Mouse (Mus musculus): ENCODE results near the gene Med20. TPM values are rescaled to one million over a fixed set of nuclear protein-coding genes. Genes with fewer than 3 reads are reported as not detected.
A peak's percentile ranks its signal among the peaks of the same experiment; 100 is the strongest.
"Not testable (repeated sequence)": the region's sequence is repeated elsewhere in the genome, so short reads cannot be mapped to it uniquely, and the experiment has no call there.

Gene Med20
- polyA plus RNA-seq, 1 experiment from 2014 or later, result 41.2 TPM

GRCm38 (mm10) chr17:47654346-47654745, 43.0 kb downstream of the Med20 start:
- H3K4me2 ChIP-seq; ATAC-seq (ENCODE audit: low FRiP score); DNase-seq (ENCODE audit: low spot score, missing footprints); H3K4me3 ChIP-seq (ENCODE audit: low read depth, low read length); H3K9me3 ChIP-seq (ENCODE audit: control insufficient read depth, low read length); H3K9ac ChIP-seq (ENCODE audit: low read length); H3K4me1 ChIP-seq (ENCODE audit: control insufficient read depth, insufficient read depth, low read length); H3K27ac ChIP-seq (ENCODE audit: low read depth, low read length); H3K27me3 ChIP-seq (ENCODE audit: control insufficient read depth, insufficient read depth, low read length); H3K36me3 ChIP-seq (ENCODE audit: control insufficient read depth, insufficient read depth, low read length): not testable (repeated sequence)
- WGBS, result 94% methylated on average over 8 of the region's 8 CpGs

DNA sequence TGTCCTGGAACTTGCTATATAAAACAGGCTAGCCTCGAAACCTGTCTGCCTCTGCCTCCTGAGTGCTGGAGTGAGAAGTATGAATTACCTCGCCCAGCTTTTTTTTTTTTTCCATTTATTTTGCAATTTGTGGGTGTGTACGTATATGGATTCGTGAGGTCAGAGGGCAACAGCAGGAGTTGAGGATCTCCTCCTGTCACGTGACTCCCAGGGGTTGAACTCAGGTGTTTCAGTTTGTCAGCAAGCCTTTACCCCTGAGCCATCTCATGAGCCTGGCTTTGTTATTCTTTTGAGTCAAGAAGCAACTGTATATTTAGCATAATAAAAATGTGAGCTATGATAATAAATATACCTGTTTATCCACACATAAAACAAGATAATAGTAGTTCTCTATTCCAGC, 44.3 kb downstream of the Med20 start:
- ATAC-seq (ENCODE audit: low FRiP score), result no peak
- H3K4me1 ChIP-seq (ENCODE audit: control insufficient read depth, insufficient read depth, low read length), result peaks cover 4% of the 10 kb centered on the region; the same call in 1 of the 2 replicates
- no peak overlapping the region for H3K27ac ChIP-seq (ENCODE audit: low read depth, low read length)
- no peak overlapping the region for H3K4me3 ChIP-seq (ENCODE audit: low read depth, low read length)
- H3K4me2 ChIP-seq, result no peak overlapping the region
- H3K9ac ChIP-seq (ENCODE audit: low read length), result no peak overlapping the region
- no peaks in the 10 kb centered on the region for H3K36me3 ChIP-seq (ENCODE audit: control insufficient read depth, insufficient read depth, low read length)
- no peak for DNase-seq (ENCODE audit: low spot score, missing footprints)
- H3K27me3 ChIP-seq (ENCODE audit: control insufficient read depth, insufficient read depth, low read length), result no peaks in the 10 kb centered on the region
- WGBS, result 78% methylated on average over 5 of the region's 5 CpGs
- H3K9me3 ChIP-seq (ENCODE audit: control insufficient read depth, low read length), result no peaks in the 10 kb centered on the region

DNA sequence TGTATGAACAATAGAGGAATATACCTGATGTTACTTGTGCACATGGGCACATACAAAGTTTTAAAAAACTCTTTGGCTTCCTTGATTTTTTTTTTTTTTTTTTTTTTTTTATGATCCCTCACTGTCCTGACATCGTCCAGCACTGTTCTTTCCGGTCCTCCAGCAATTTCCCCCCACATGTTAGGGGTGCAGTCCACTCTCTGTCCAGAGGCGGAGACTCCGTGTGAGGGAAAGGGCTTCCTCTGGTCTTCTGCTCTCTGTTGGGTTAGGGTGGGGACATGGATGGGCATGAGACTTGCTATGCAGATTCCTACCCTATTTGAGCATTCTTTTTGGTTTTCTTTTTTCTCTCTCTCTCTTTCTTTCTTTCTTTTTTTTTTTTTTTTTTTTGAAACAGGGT, 46.5 kb downstream of the Med20 start:
- WGBS, result 84% methylated on average over 4 of the region's 4 CpGs
- H3K27me3 ChIP-seq (ENCODE audit: control insufficient read depth, insufficient read depth, low read length), result no peaks in the 10 kb centered on the region
- ATAC-seq (ENCODE audit: low FRiP score) (no peak), DNase-seq (ENCODE audit: low spot score, missing footprints) (no peak)
- no peaks in the 10 kb centered on the region for H3K9me3 ChIP-seq (ENCODE audit: control insufficient read depth, low read length)
- H3K4me3 ChIP-seq (ENCODE audit: low read depth, low read length), result no peak overlapping the region
- no peak overlapping the region for H3K9ac ChIP-seq (ENCODE audit: low read length)
- no peak overlapping the region for H3K4me2 ChIP-seq
- H3K27ac ChIP-seq (ENCODE audit: low read depth, low read length), result no peak overlapping the region
- no peaks in the 10 kb centered on the region for H3K36me3 ChIP-seq (ENCODE audit: control insufficient read depth, insufficient read depth, low read length)
- no peaks in the 10 kb centered on the region for H3K4me1 ChIP-seq (ENCODE audit: control insufficient read depth, insufficient read depth, low read length)

GRCm38 (mm10) chr17:47658741-47659243, 47.4 kb downstream of the Med20 start:
- Histone ChIP-seq H3K27me3 (ENCODE audit: control insufficient read depth, insufficient read depth, low read length) (no peaks in the 10 kb centered on the region), H3K36me3 (ENCODE audit: control insufficient read depth, insufficient read depth, low read length) (no peaks in the 10 kb centered on the region), H3K4me2 (no peak overlapping the region), H3K9me3 (ENCODE audit: control insufficient read depth, low read length) (no peaks in the 10 kb centered on the region), H3K9ac (ENCODE audit: low read length) (no peak overlapping the region), H3K4me1 (ENCODE audit: control insufficient read depth, insufficient read depth, low read length) (0 out of 2 replicates have a peak, but pooled peaks cover 2% of the 10 kb centered on the region), H3K4me3 (ENCODE audit: low read depth, low read length) (no peak overlapping the region), H3K27ac (ENCODE audit: low read depth, low read length) (no peak overlapping the region)
- WGBS, result 87% methylated on average over 3 of the region's 3 CpGs
- ATAC-seq (ENCODE audit: low FRiP score) (no peak), DNase-seq (ENCODE audit: low spot score, missing footprints) (no peak)

- no peak overlapping the region for H3K4me3 ChIP-seq (ENCODE audit: low read depth, low read length)
- WGBS, result 35% methylated on average over 9 of the region's 9 CpGs
- no peak overlapping the region for H3K4me2 ChIP-seq
- DNase-seq (ENCODE audit: low spot score, missing footprints) (no peak), ATAC-seq (ENCODE audit: low FRiP score) (no peak)
- no peaks in the 10 kb centered on the region for H3K9me3 ChIP-seq (ENCODE audit: control insufficient read depth, low read length)
- H3K27ac ChIP-seq (ENCODE audit: low read depth, low read length), result no peak overlapping the region
- H3K27me3 ChIP-seq (ENCODE audit: control insufficient read depth, insufficient read depth, low read length), result no peaks in the 10 kb centered on the region
- no peaks in the 10 kb centered on the region for H3K36me3 ChIP-seq (ENCODE audit: control insufficient read depth, insufficient read depth, low read length)
- H3K4me1 ChIP-seq (ENCODE audit: control insufficient read depth, insufficient read depth, low read length), result 0 out of 2 replicates have a peak, but pooled peaks cover 2% of the 10 kb centered on the region
- no peak overlapping the region for H3K9ac ChIP-seq (ENCODE audit: low read length)
Observed at GRCm38 (mm10) chr17:47663009-47663713, 51.8 kb downstream of the Med20 start.

DNA sequence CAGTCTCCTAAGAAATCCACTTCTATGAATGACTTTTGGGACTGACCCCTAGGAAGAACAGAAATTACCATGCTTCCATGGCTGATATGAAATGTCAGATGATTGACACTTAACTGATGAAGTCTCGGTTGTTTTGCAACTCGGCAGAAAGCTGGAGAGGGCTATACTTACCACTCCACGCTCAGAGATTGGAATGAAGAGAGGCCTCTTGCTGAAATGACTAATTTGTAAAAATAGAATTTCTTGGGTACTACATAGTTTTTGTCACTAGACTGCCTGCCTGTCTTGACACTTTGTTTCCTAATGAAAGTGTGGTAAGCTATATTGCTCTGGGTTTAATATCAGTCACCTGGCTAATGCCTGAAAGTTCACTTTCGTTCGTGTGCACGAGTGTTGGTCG, 53.1 kb downstream of the Med20 start:
- WGBS, result 88% methylated on average over 7 of the region's 7 CpGs
- DNase-seq (ENCODE audit: low spot score, missing footprints), result no peak

DNA sequence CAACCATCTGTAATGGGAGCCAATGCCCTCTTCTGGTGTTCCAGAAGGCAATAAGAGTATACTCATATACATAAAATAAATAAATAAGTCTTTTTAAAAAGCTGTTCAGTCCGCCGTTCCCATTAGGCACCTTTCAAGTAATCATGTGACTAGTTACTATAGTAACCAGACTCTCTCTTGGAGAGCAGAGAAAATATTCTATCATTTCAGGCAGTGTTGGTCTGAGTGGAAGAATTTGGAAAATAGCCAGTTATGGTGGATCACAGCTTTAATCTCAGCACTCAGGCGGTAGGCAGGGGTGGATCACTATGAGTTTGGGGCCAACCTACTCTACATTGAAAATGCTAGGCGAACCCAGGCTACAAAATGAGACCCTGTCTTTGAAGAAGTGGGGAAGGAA, 57.8 kb downstream of the Med20 start:
- no peak overlapping the region for H3K9ac ChIP-seq (ENCODE audit: low read length)
- H3K36me3 ChIP-seq (ENCODE audit: control insufficient read depth, insufficient read depth, low read length), result 0 out of 2 replicates have a peak, but pooled peaks cover 3% of the 10 kb centered on the region
- peaks cover 12% of the 10 kb centered on the region for H3K27me3 ChIP-seq (ENCODE audit: control insufficient read depth, insufficient read depth, low read length)
- no peaks in the 10 kb centered on the region for H3K9me3 ChIP-seq (ENCODE audit: control insufficient read depth, low read length)
- 82% methylated on average over 4 of the region's 4 CpGs for WGBS
- H3K4me2 ChIP-seq, result no peak overlapping the region
- ATAC-seq (ENCODE audit: low FRiP score) (no peak), DNase-seq (ENCODE audit: low spot score, missing footprints) (no peak)
- H3K4me1 ChIP-seq (ENCODE audit: control insufficient read depth, insufficient read depth, low read length), result peaks cover 11% of the 10 kb centered on the region
- H3K27ac ChIP-seq (ENCODE audit: low read depth, low read length), result no peak overlapping the region
- H3K4me3 ChIP-seq (ENCODE audit: low read depth, low read length), result no peak overlapping the region

More for the DNA sequence above, 53.1 kb downstream of the Med20 start:
- Histone ChIP-seq H3K4me1 (ENCODE audit: control insufficient read depth, insufficient read depth, low read length) (0 out of 2 replicates have a peak, but pooled peaks cover 2% of the 10 kb centered on the region), H3K9ac (ENCODE audit: low read length) (no peak overlapping the region), H3K27me3 (ENCODE audit: control insufficient read depth, insufficient read depth, low read length) (no peaks in the 10 kb centered on the region), H3K36me3 (ENCODE audit: control insufficient read depth, insufficient read depth, low read length) (no peaks in the 10 kb centered on the region), H3K27ac (ENCODE audit: low read depth, low read length) (no peak overlapping the region), H3K4me2 (no peak overlapping the region), H3K4me3 (ENCODE audit: low read depth, low read length) (no peak overlapping the region), H3K9me3 (ENCODE audit: control insufficient read depth, low read length) (no peaks in the 10 kb centered on the region)
- no peak for ATAC-seq (ENCODE audit: low FRiP score)

GRCm38 (mm10) chr17:47671988-47672310, 60.6 kb downstream of the Med20 start:
- Histone ChIP-seq H3K4me2 (peak overlapping the region; percentile 60), H3K9ac (ENCODE audit: low read length) (peak overlapping the region; percentile 57), H3K27me3 (ENCODE audit: control insufficient read depth, insufficient read depth, low read length) (peaks cover 12% of the 10 kb centered on the region), H3K9me3 (ENCODE audit: control insufficient read depth, low read length) (no peaks in the 10 kb centered on the region), H3K27ac (ENCODE audit: low read depth, low read length) (no peak overlapping the region), H3K4me1 (ENCODE audit: control insufficient read depth, insufficient read depth, low read length) (peaks cover 11% of the 10 kb centered on the region), H3K36me3 (ENCODE audit: control insufficient read depth, insufficient read depth, low read length) (0 out of 2 replicates have a peak, but pooled peaks cover 3% of the 10 kb centered on the region), H3K4me3 (ENCODE audit: low read depth, low read length) (peak overlapping the region; percentile 29)
- peak; percentile 72 for ATAC-seq (ENCODE audit: low FRiP score)
- no peak for DNase-seq (ENCODE audit: low spot score, missing footprints)
- 8% methylated on average over 14 of the region's 14 CpGs for WGBS

- Histone ChIP-seq H3K27me3 (ENCODE audit: control insufficient read depth, insufficient read depth, low read length) (peaks cover 12% of the 10 kb centered on the region), H3K9ac (ENCODE audit: low read length) (peak overlapping the region; percentile 57), H3K36me3 (ENCODE audit: control insufficient read depth, insufficient read depth, low read length) (0 out of 2 replicates have a peak, but pooled peaks cover 3% of the 10 kb centered on the region), H3K4me3 (ENCODE audit: low read depth, low read length) (peak overlapping the region; percentile 29), H3K4me2 (peak overlapping the region; percentile 60), H3K9me3 (ENCODE audit: control insufficient read depth, low read length) (no peaks in the 10 kb centered on the region), H3K27ac (ENCODE audit: low read depth, low read length) (no peak overlapping the region; the same call in 1 of the 2 replicates), H3K4me1 (ENCODE audit: control insufficient read depth, insufficient read depth, low read length) (peaks cover 11% of the 10 kb centered on the region)
- 3% methylated on average over 67 of the region's 68 CpGs for WGBS
- DNase-seq (ENCODE audit: low spot score, missing footprints) (peak; percentile 96), ATAC-seq (ENCODE audit: low FRiP score) (peak; percentile 74)
Observed at GRCm38 (mm10) chr17:47672311-47673111, 61.1 kb downstream of the Med20 start.
